Mouse (Mus musculus): ENCODE measurements around the gene D930020B18Rik.

- no peak for TF ChIP-seq CTCF (IDR thresholded peaks at IDR 0.05; ENCODE audit: borderline replicate concordance, control insufficient read depth, extremely low read depth, insufficient read depth, low read length, poor library complexity)
- TF ChIP-seq POLR2A (IDR thresholded peaks at IDR 0.05; ENCODE audit: control insufficient read depth, extremely low read depth, insufficient read depth, low read length, poor library complexity), result no peak
Observed at GRCm38 (mm10) chr10:121615146-121615870, 26.1 kb upstream of the D930020B18Rik start.

Data from thymus, adult 2 months (tissue).